ENCODE assay signal across 15 mouse cellular contexts in the genomic region with DNA sequence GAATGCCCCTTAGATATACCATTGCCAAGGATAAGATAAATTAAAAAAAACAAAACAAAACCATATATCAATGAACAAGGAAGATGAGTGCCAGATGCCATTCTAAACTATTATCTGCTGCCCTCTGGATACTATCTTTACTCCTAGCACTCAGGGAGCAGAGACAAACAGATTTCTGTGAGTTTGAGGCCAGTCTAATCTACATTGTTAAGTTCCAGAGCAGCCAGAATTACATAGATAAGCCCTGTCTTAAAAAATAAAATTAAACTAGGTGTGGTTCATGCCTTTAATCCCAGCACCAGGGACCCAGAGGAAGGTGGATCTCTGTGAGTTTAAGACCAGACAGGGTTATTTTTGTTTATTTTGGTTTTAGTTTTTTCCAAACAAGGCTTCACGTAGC.
"Had no signal": no experiment of that assay in that cellular context is flagged by ENCODE, and none has a peak within 500 bp of the region (broad histone marks: within the 10 kb centered on the region; RNA-seq: fewer than 3 reads in every experiment).

No protein-coding gene starts in this region.

- H3K27ac ChIP-seq: neural tube, embryonic 15.5 days; stomach, embryonic 15.5 days; stomach, postnatal 0 days had no signal

- H3K9ac ChIP-seq: neural tube, embryonic 15.5 days; stomach, embryonic 15.5 days had no signal

- H3K4me1 ChIP-seq: neural tube, embryonic 15.5 days; stomach, embryonic 15.5 days had no signal

- H3K4me2 ChIP-seq: neural tube, embryonic 15.5 days; stomach, embryonic 15.5 days had no signal

- H3K4me3 ChIP-seq: neural tube, embryonic 15.5 days; stomach, embryonic 15.5 days had no signal

- H3K27me3 ChIP-seq: neural tube, embryonic 15.5 days; stomach, embryonic 15.5 days had no signal

- DNase-seq: retina, postnatal 1 day; right cerebral cortex, adult 18-20 months; right cerebral cortex, postnatal 14 days; right cerebral cortex, postnatal 25 days; right cerebral cortex, postnatal 4 days; spleen, adult 18-20 months; thymus, adult 18-20 months; thymus, adult 2 months; thymus, postnatal 14 days; thymus, postnatal 25 days; thymus, postnatal 36 days; thymus, postnatal 4 days had no signal

- H3K9me3 ChIP-seq: neural tube, embryonic 15.5 days; stomach, embryonic 15.5 days had no signal
